Mouse (Mus musculus) heart, postnatal 0 days (tissue): Measurements from ENCODE around the gene Dnah11. TPM values are rescaled to one million over a fixed set of nuclear protein-coding genes. Genes with fewer than 3 reads are reported as not detected.

ENCODE experiments used
- ATAC-seq: fragments of 200-750 bp; cut with Nextera tagmentation; 2 replicates; pipeline ENCODE4 v1.8.0; 2017; ENCODE audit warnings: low read depth, moderate number of reproducible peaks, moderate library complexity; ENCODE audit not compliant: insufficient read depth
- DNase-seq: peaks from one replicate; pipeline ENCODE4 v3.0.0-alpha.2; 2016; ENCODE audit warnings: low spot score
- H3K27ac ChIP-seq: fragments of 300-500 bp; sonication (generic); 2 replicates; pipeline ENCODE4 v1.5.1; 2014; ENCODE audit warnings: low read depth, mild to moderate bottlenecking
- H3K27me3 ChIP-seq: fragments of 300-500 bp; sonication (generic); 2 replicates; pipeline ENCODE4 v1.6.1; 2014; ENCODE audit warnings: low read length, mixed read lengths; ENCODE audit not compliant: control insufficient read depth, insufficient read depth
- H3K36me3 ChIP-seq: fragments of 300-500 bp; sonication (generic); replicated peaks from 2 replicates; pipeline ENCODE4 v1.6.1; 2014; ENCODE audit warnings: low read length, mixed read lengths; ENCODE audit not compliant: control insufficient read depth, insufficient read depth
- H3K4me1 ChIP-seq: fragments of 300-500 bp; sonication (generic); 2 replicates; pipeline ENCODE4 v1.6.1; 2014; ENCODE audit warnings: antibody characterized with exemption; ENCODE audit not compliant: control insufficient read depth, insufficient read depth
- H3K4me2 ChIP-seq: fragments of 300-500 bp; sonication (generic); 2 replicates; pipeline ENCODE4 v1.6.1; 2014; ENCODE audit warnings: low read depth, mild to moderate bottlenecking, low read length, moderate library complexity
- H3K4me3 ChIP-seq: fragments of 300-500 bp; sonication (generic); 2 replicates; pipeline ENCODE4 v1.5.1; 2014; ENCODE audit warnings: low read depth, low read length
- H3K9ac ChIP-seq: fragments of 300-500 bp; sonication (generic); replicated peaks from 2 replicates; pipeline ENCODE4 v1.6.1; 2014; ENCODE audit warnings: low read depth, low read length, mixed read lengths
- H3K9me3 ChIP-seq: fragments of 300-500 bp; sonication (generic); replicated peaks from 2 replicates; pipeline ENCODE4 v1.6.1; 2016; ENCODE audit warnings: low read length; ENCODE audit not compliant: control insufficient read depth
- CTCF ChIP-seq: IDR thresholded peaks from 2 replicates; pipeline ENCODE4 v1.5.1; 2016; ENCODE audit warnings: antibody characterized with exemption, control low read depth, low read depth
- EP300 ChIP-seq: IDR thresholded peaks from 2 replicates; pipeline ENCODE4 v1.6.1; 2016; ENCODE audit warnings: antibody characterized with exemption, low read depth
- WGBS: fragments of 180-500 bp; shearing (Covaris S2); extraction: QIAGEN DNeasy Blood & Tissue Kit; methylation state at CpG from one replicate; pipeline ENCODE4 v1.1.7; 2014; 5-methylcytosine and 5-hydroxymethylcytosine counted together
- polyA plus RNA-seq: library from polyadenylated mRNA; unstranded; fragments of >200 nt; fragmentation: Nextera tagmentation; extraction: Ambion mirVana; gene quantifications from 2 replicates; pipeline ENCODE4 v1.2.1, GENCODE M21; 2015
- total RNA-seq: library from RNA; depleted of rRNA; stranded (reverse); fragments of >200 nt; gene quantifications from 2 replicates; pipeline ENCODE4 v1.2.3, GENCODE M21; 2014; ENCODE audit warnings: low replicate concordance; rRNA removed

Dnah11 gene
- total and polyA plus RNA-seq, 2 experiments from 2014 or later, result not detected

- DNase-seq (no peak), ATAC-seq (no peak)
- Histone ChIP-seq H3K36me3 (no peaks in the 10 kb centered on the region), H3K4me1 (no peaks in the 10 kb centered on the region), H3K9ac (no peak overlapping the region), H3K27ac (no peak overlapping the region), H3K4me2 (no peak overlapping the region), H3K9me3 (no peaks in the 10 kb centered on the region), H3K27me3 (no peaks in the 10 kb centered on the region), H3K4me3 (no peak overlapping the region)
- TF ChIP-seq EP300 (no peak), CTCF (no peak)
- 72% methylated on average over 2 of the region's 2 CpGs for WGBS
Measured at GRCm38 (mm10) chr12:117834652-117835051, 364.2 kb downstream of the Dnah11 start.

GRCm38 (mm10) chr12:117832190-117832589, 366.7 kb downstream of the Dnah11 start:
- ATAC-seq (no peak), DNase-seq (no peak)
- Histone ChIP-seq H3K4me3 (no peak overlapping the region), H3K9me3 (no peaks in the 10 kb centered on the region), H3K27me3 (no peaks in the 10 kb centered on the region), H3K4me2 (no peak overlapping the region), H3K27ac (no peak overlapping the region), H3K36me3 (no peaks in the 10 kb centered on the region), H3K4me1 (no peaks in the 10 kb centered on the region), H3K9ac (no peak overlapping the region)
- no peak for TF ChIP-seq EP300
- TF ChIP-seq CTCF, result no peak
- 31% methylated on average over 5 of the region's 5 CpGs for WGBS

GRCm38 (mm10) chr12:117831351-117831961, 367.4 kb downstream of the Dnah11 start:
- ATAC-seq, result no peak
- no peak for DNase-seq
- no peak overlapping the region for H3K9ac ChIP-seq
- WGBS, result 69% methylated on average over 8 of the region's 8 CpGs
- H3K9me3 ChIP-seq, result no peaks in the 10 kb centered on the region
- no peak for TF ChIP-seq EP300
- TF ChIP-seq CTCF, result no peak
- no peaks in the 10 kb centered on the region for H3K27me3 ChIP-seq
- no peak overlapping the region for H3K4me2 ChIP-seq
- H3K36me3 ChIP-seq, result no peaks in the 10 kb centered on the region
- H3K27ac ChIP-seq, result no peak overlapping the region
- H3K4me1 ChIP-seq, result no peaks in the 10 kb centered on the region
- H3K4me3 ChIP-seq, result no peak overlapping the region

- Histone ChIP-seq H3K9me3 (no peaks in the 10 kb centered on the region), H3K9ac (no peak overlapping the region), H3K4me2 (no peak overlapping the region), H3K36me3 (no peaks in the 10 kb centered on the region), H3K4me1 (no peaks in the 10 kb centered on the region), H3K27ac (no peak overlapping the region), H3K4me3 (no peak overlapping the region), H3K27me3 (no peaks in the 10 kb centered on the region)
- no peak for DNase-seq
- ATAC-seq, result no peak
- 61% methylated on average over 3 of the region's 3 CpGs for WGBS
- TF ChIP-seq CTCF (no peak), EP300 (no peak)
Measured at GRCm38 (mm10) chr12:117828350-117828749, 370.5 kb downstream of the Dnah11 start.

Other genes starting within 250 kb of the Dnah11 start
- gene Sp4, start 102.4 kb upstream of the Dnah11 start, total RNA-seq, result 16.9 and 19.8 TPM in 2 replicates
- 4.4 and 4.7 TPM in 2 replicates for gene Sp4, start 102.4 kb upstream of the Dnah11 start, polyA plus RNA-seq